Mouse (Mus musculus): ENCODE results near the gene Dnah6.

The Dnah6 gene

DNA sequence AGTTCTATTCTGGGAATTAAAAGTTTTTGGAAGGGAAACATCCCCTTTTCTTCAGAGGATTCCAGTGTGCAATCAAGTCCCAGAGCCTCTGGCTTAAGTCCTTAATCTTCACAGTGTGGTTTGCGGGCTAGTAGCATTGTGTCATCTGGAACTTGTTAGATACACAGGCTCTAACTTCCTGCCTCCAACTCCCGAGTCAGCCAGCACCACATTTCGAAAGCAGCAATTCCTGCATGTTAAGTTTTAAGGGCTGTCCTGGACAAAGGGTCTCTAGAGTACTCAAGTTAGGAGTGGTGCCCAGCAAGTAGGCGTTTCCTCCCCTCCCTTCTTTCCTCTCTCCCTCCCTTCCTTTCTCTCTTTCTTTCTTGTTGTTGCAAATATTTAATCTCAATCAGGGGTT lies 7.0 kb upstream of the Dnah6 start:
- no peak for DNase-seq (ENCODE audit: low spot score)

- DNase-seq (ENCODE audit: low spot score): no peak
Observed at GRCm38 (mm10) chr6:73227376-73228158, 6.1 kb upstream of the Dnah6 start.

DNA sequence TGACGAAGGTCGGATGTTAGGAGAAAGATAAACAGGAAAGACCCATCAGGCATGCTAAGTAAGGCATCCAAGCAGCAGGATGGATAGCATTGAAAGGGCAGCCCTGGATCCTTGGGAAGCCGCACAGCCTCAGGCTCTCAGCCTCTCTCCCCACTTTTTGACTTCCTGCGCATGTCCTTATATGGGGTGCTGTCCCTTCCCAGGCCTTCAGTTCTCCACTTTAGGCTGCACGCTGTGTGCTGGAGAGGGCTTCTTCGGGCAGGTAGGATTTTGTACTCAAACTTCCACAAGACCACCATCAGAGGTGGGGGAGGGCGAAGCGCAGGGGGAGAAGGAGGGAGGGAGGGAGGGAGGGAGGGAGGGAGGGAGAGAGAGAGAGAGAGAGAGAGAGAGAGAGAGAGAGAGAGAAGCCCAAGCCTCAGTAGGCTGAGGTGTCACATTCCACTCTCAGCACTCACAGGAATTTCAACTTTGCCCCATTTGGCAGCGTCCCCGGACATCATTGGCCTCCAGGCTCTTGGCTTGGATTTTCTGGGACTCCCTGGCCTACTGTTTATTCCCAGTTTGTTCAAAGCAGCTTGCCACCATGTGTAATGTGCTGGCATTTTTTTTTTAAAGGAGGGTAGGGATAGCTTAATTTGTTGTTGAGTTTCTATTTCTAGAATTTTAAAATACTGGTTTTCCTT lies 1.5 kb upstream of the Dnah6 start:
- DNase-seq (ENCODE audit: low spot score): no peak

DNA sequence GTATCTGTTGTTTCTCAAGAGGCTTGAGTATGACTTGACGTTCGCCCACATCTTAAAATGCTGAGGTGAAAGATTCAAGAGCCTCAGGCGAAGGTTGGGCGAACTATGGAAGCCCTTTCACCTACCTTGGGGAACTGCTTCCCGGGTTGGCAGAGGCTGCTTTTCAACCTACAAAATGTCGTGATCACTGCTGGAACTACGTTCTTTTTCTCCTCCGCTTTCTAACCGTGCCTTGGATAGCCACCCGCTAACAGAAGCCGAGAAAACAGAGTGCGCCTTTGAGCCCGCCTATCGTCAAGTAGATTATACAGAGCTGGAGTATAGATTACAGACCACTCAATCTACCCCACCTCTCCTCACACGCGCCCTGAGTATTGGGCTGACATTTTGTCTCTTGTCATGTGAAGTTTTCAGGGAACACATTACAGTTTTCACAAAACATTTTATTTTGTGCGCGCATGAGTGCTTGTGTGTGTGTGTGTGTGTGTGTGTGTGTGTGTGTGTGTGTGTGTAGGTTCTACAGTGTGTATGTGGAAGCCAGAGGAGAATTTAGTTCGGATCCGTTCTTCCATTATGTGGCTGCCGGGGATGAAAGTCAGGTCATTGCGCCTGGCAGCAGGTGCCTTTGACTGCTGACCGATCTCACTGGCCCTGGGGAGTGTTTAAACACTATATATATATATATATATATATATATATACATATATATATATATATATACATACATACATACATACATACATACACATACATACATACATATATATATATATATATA lies 696 bp upstream of the Dnah6 start:
- DNase-seq (ENCODE audit: low spot score): no peak

- DNase-seq (ENCODE audit: low spot score): no peak
Observed at GRCm38 (mm10) chr6:73211602-73212001, 9.8 kb downstream of the Dnah6 start.

DNA sequence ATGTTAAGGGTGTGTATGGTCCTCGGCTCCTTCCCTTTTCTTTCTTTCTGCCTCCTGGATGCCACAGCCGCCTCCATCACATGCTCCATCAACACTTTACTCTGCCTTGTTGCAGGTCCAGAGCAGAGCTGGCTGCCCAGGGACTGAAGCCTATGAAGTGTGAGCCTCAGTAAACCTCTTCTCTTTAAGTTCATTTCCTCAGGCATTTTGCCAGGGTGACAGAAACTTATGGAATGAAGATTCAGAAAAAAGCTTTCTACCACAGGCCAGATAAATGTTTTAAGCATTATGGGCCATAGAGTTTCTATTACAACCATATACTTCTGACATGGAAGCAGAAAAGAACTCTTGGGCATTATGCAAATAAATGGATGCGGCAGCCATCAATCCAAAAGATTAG lies 10.4 kb downstream of the Dnah6 start:
- no peak for DNase-seq (ENCODE audit: low spot score)

- no peak for DNase-seq (ENCODE audit: low spot score)
Observed at GRCm38 (mm10) chr6:73210445-73210972, 10.9 kb downstream of the Dnah6 start.

GRCm38 (mm10) chr6:73209598-73209997 lies 11.9 kb downstream of the Dnah6 start:
- DNase-seq (ENCODE audit: low spot score): no peak

DNA sequence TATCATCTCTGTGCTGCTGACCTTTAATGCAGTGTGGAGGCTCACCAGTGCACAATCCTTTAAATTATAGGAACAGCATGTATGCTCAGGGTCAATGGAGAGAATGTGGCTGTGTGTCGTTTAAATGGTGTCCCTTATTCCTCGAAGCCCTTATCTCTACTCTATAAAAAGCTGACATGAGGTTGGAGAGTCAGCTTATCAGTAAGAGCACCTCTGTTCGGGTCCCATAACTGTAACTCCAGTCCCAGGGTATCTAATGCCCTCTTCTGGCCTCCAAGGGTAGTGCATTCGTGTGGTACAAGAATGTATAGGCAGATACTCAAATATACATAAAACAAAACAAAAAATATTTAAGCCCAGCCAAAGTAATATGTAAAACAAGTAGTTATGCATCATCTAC lies 16.5 kb downstream of the Dnah6 start:
- DNase-seq (ENCODE audit: low spot score): no peak

DNA sequence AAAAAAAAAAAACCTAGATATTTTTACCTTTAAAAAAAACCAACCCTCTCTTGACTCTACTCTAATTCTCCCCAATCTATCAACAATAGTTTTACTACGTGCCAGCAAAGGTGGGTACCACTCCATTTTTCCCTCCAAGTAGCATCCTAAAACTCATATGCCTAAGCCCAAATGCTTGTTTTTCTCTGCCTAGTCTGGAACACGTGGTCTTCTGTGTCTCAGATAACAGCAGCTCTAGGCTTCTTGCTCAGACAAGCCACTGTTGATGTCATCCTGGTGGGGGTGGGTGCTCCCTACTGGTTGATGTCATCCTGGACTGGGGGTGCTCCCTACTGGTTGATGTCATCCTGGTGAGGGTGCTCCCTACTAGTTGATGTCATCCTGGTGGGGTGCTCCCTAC lies 17.7 kb downstream of the Dnah6 start:
- no peak for DNase-seq (ENCODE audit: low spot score)

DNA sequence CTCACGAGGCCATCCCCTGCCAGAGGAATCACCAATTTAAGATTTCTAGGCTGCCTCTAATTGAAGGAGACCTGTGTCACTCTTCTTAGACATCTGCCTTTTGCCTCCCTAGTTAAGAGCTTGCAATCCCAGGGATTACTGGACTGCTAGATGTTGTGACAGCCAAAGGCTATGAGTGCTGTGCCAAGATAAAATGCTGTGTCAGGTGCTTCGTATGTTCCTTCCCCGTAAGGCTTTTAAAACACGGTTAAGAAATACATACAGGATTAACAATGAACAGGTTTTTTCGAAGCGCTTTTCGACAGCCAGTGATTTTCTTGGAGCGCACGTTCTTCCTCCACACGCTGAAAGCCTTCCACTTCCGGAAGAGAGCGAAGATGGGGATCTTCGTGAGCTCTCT lies 26.2 kb downstream of the Dnah6 start:
- no peak for DNase-seq (ENCODE audit: low spot score)

DNA sequence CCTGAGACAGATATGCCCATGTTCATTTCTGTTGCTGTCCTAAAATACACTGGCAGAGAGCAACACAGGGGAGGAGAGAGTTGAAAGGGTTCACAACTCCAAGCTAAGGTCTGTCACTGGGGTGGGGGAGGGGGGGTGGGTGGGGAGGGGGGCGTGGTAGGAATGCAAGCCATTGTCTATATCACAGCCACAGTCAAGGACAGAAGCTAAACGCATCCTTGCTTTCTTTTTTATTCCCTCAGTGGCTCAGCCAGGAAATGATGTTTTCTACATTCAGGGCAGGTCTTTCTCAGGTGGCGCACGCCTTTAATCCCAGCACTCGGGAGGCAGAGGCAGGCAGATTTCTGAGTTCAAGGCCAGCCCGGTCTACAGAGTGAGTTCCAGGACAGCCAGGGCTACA lies 30.7 kb downstream of the Dnah6 start:
- no peak for DNase-seq (ENCODE audit: low spot score)

DNA sequence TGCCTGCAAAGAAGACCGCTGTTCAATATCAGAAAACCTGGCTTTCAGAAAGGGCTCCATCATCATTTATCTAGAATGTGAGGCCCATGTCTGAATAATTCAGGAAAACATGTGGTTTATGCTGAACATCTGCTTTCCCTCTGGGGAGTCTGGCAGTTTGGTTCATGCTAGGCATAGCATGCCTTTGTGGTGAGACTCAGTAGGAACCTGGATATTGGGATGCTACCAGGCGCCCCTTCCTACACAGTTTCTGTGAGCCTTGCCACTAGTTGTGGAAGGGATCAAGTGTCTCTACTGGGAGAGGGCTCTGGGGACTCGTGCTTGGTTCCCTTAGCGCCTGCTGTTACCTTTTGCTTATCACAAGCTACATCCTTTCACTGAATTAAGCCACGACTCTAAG lies 37.2 kb downstream of the Dnah6 start:
- no peak for DNase-seq (ENCODE audit: low spot score)

DNA sequence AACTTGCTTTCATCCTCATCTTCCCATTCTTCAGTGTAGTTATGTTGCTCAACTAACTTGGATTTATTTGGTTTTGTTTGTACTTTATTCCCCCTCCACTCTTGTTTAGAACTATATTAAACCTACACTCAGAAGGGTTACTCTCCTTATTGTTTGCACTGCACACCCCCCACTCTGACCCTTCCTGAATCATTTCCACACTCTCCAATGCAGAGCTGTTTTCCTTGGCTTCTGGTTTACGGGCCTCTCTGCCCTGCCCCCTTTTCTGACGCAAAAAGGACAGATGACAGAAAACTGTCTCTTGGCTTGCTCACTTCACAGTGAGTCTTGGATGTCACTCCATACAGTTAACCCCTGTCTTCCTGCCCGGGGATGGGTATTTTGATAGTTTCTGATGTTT lies 38.5 kb downstream of the Dnah6 start:
- no peak for DNase-seq (ENCODE audit: low spot score)

- DNase-seq (ENCODE audit: low spot score): no peak
Observed at GRCm38 (mm10) chr6:73182410-73182809, 39.0 kb downstream of the Dnah6 start.

- DNase-seq (ENCODE audit: low spot score): no peak
Observed at GRCm38 (mm10) chr6:73182006-73182405, 39.4 kb downstream of the Dnah6 start.

- DNase-seq (ENCODE audit: low spot score): no peak
Observed at GRCm38 (mm10) chr6:73175156-73175555, 46.3 kb downstream of the Dnah6 start.

DNA sequence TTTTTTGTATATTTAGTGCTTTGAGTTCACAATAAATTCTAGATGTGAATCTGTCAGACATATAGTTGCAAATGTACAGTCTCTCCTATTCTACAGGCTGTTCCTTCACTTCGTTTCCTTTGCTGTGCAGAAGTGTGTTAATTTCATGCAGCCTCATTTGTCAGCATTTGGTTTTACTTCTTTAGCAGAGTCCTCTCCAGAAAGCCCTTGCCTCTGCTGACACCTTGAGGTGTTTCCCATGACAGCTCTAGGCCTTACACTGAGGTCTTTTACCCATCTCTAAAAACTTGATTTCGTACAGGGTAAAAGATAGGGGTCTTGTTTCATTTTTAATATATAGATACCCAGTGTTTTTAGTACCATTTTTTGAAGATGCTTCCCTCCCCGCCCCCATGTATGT lies 54.2 kb downstream of the Dnah6 start:
- no peak for DNase-seq (ENCODE audit: low spot score)

GRCm38 (mm10) chr6:73162958-73163357 lies 58.5 kb downstream of the Dnah6 start:
- DNase-seq (ENCODE audit: low spot score): no peak

GRCm38 (mm10) chr6:73161338-73161737 lies 60.1 kb downstream of the Dnah6 start:
- no peak for DNase-seq (ENCODE audit: low spot score)

DNA sequence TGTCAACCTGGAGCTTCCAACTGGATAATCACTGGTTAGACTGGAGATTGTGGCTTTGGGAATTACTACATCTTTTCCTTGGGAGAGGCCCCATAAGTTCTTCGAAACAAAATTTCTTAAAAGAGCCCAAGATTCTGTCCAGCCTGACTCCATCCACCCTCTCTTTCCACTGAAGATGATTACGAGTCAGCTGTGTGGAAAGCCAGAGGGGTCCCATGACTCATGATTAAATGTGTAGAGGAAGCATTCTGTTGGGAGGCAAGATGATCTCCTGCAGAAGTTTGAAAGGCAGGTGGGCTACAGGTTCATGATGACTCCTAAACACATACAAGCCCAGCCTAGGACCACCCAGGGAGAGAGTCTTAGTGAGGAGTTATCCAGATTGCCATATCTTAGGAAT lies 66.0 kb downstream of the Dnah6 start:
- DNase-seq (ENCODE audit: low spot score): no peak

DNA sequence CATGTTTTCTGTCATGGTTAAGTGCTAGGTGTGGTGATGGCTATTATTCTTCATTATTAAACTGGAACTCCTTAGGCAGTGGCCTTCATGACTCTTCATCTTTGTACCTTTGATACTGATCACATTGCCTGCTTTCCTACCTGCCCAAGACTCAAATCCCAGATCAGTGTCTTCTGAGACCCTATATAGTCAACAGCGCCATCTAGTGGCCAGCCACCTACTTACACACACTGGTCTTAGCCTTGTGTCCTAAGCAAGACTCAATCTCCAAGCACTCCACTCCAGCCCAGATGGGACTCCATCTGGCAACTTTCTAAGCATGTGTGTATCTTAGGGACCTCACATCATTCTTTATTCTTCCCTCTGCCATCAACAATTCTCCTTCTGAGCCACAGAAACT lies 67.8 kb downstream of the Dnah6 start:
- peak; percentile 78 for DNase-seq (ENCODE audit: low spot score)

- no peak for DNase-seq (ENCODE audit: low spot score)
Observed at GRCm38 (mm10) chr6:73143403-73143802, 78.0 kb downstream of the Dnah6 start.
